Mouse (Mus musculus): ENCODE results near the gene Atp13a5. TPM values are rescaled to one million over a fixed set of nuclear protein-coding genes. Genes with fewer than 3 reads are reported as not detected.

The Atp13a5 gene
- polyA plus RNA-seq, 1 experiment: 0.07 TPM

DNA sequence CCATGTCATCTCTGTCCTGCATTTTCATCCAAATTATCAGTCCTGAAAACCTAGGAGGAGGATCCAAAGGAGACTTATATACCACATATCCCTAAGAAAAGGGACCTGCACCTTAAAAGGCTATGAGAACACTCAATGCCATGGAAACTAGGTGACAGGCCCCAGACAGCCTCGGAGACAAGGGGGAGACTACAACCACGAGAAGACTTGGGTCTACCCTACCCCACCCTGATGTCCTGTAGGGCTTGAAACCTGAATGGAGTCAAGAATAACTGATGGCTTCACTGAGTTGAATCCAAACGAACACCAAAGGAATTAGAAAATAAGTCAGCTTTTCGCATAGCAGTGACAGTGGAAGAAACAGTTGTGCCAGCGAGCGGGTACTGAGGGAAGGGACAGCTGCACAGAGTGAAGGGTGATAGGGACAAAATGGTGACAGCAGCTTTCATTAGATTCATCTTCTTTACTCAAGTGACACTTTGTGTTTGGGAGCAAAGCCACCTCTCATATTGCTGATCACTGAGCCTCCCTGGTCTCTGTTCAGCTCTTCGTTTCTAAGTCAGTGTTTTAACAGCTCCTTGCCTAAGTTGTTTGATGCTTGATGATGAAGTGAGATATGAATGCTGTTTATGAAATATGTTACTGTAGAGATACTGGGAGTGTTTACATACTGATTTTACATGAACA lies 53.2 kb downstream of the Atp13a5 start:
- 66% methylated on average over 7 of the region's 7 CpGs for WGBS
- TF ChIP-seq POLR2A (IDR thresholded peaks at IDR 0.05; ENCODE audit: borderline replicate concordance, extremely low read depth, low read depth, low read length) (no peak), CTCF (IDR thresholded peaks at IDR 0.05; ENCODE audit: insufficient read depth, low read length) (no peak)
- no peak overlapping the region for H3K4me3 ChIP-seq (replicated peaks; ENCODE audit: extremely low read depth, low read depth, low read length)
- no peak for DNase-seq
- H3K4me1 ChIP-seq (ENCODE audit: control insufficient read depth, insufficient read depth, low read length): no peaks in the 10 kb centered on the region

DNA sequence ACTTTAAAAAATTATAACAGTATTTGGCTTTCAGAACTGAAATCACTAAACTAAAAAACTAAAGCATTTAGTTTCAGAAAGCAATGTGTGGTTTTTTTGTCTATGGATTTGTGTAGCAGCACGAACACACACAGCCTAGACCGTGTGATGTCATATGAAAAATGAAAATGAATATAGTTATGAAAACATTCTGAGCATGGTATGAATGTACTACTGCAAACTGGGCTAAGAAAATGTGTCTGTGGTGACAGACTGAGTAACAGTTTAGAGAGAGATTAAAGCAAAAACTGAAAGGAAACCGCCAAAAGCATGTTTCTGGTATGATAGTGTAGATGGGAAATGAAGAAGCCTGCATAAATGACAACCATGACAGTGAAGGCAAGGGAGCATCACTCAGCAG lies 57.8 kb downstream of the Atp13a5 start:
- WGBS: 75% methylated on average over 3 of the region's 3 CpGs
- no peaks in the 10 kb centered on the region for H3K4me1 ChIP-seq (ENCODE audit: control insufficient read depth, insufficient read depth, low read length)
- DNase-seq: no peak
- TF ChIP-seq POLR2A (IDR thresholded peaks at IDR 0.05; ENCODE audit: borderline replicate concordance, extremely low read depth, low read depth, low read length) (no peak), CTCF (IDR thresholded peaks at IDR 0.05; ENCODE audit: insufficient read depth, low read length) (no peak)
- H3K4me3 ChIP-seq (replicated peaks; ENCODE audit: extremely low read depth, low read depth, low read length): no peak overlapping the region

DNA sequence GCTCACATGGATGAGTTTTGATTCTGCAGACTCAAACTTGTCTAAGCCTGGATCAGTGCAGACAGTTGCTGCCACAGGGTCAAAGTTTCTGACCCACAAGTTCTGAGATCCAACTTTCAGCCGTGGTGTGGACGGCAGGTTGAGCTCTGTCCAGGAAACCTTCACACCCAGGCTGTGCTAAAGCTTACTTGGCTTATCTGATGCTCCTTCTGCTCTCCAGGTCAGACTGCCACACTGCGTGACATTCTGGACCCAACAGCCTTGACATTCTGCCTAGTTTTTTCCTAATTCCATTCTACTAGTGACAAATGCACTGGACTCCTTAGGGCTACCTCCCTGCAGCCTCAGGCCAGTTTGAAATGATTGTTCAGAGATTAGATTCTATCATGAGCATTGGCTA lies 63.1 kb downstream of the Atp13a5 start:
- no peak for TF ChIP-seq CTCF (IDR thresholded peaks at IDR 0.05; ENCODE audit: insufficient read depth, low read length)
- no peak for TF ChIP-seq POLR2A (IDR thresholded peaks at IDR 0.05; ENCODE audit: borderline replicate concordance, extremely low read depth, low read depth, low read length)
- H3K4me1 ChIP-seq (ENCODE audit: control insufficient read depth, insufficient read depth, low read length): no peaks in the 10 kb centered on the region
- WGBS: 60% methylated on average over 3 of the region's 3 CpGs
- no peak overlapping the region for H3K4me3 ChIP-seq (replicated peaks; ENCODE audit: extremely low read depth, low read depth, low read length)
- no peak for DNase-seq

DNA sequence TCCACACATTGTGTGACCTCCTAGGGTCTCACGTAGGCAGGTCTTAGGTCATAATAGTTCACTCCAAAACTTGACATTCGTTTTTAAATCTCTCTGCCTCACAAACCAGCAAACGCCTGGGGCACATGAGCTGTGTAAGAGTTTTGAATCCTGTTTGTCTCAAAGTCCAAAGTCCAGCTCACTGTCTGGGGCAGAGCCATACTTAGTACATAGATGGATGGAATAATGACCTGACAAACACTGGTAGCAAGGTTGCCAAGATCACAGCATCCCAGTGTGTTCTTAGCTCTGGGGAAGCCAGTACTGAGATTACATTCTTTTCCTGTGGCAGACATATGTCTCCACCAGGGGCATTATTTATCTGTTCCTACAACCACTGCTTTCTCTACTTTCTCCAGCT lies 63.5 kb downstream of the Atp13a5 start:
- no peak for DNase-seq
- WGBS: 75% methylated on average over 3 of the region's 3 CpGs
- H3K4me3 ChIP-seq (replicated peaks; ENCODE audit: extremely low read depth, low read depth, low read length): no peak overlapping the region
- TF ChIP-seq POLR2A (IDR thresholded peaks at IDR 0.05; ENCODE audit: borderline replicate concordance, extremely low read depth, low read depth, low read length) (no peak), CTCF (IDR thresholded peaks at IDR 0.05; ENCODE audit: insufficient read depth, low read length) (no peak)
- no peaks in the 10 kb centered on the region for H3K4me1 ChIP-seq (ENCODE audit: control insufficient read depth, insufficient read depth, low read length)

DNA sequence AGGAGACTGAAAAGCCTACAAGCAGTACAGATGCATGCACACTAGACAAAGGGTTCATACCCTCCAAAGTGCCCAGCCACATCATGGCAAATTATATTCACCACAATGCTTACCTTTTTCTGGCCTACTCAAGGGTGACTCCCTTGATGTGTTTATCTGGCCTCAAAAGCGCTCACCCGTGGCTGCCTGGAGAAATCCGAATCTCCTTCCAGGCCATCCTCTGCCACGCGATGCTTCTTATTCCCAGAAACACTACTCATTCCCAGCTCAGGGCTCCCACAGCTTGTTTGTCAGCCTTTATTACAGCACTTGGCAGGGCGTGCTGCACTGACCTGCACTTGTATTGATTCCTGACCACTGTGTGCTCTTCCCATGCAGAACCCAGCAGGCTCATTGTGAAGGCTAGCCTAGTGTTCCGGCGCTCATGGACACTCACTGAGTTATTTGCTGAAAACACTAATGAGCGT lies 80.9 kb downstream of the Atp13a5 start:
- WGBS: 80% methylated on average over 9 of the region's 9 CpGs
- Histone ChIP-seq H3K4me3 (replicated peaks; ENCODE audit: extremely low read depth, low read depth, low read length) (no peak overlapping the region), H3K4me1 (ENCODE audit: control insufficient read depth, insufficient read depth, low read length) (no peaks in the 10 kb centered on the region)
- no peak for DNase-seq
- no peak for TF ChIP-seq POLR2A (IDR thresholded peaks at IDR 0.05; ENCODE audit: borderline replicate concordance, extremely low read depth, low read depth, low read length)
- no peak for TF ChIP-seq CTCF (IDR thresholded peaks at IDR 0.05; ENCODE audit: insufficient read depth, low read length)

DNA sequence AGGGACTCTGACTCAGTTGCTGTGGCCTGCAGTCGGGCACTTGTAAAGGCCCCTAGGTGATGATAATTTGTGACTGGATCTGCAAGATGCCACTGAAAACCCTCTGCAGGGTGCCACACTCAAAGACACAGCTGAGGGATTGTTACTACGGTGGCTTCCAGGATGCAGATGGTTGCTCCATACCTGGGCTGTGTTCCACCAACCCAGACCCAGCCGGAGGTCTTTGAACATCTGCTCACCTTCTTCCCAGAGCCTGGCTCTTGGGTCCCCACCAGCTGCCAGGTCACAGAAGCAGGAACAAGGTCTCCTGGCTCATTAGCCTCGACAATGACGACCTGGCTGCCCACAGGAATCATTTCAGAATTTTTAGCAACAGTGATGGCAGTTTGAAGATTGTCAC lies 97.8 kb downstream of the Atp13a5 start:
- no peak for DNase-seq
- TF ChIP-seq POLR2A (IDR thresholded peaks at IDR 0.05; ENCODE audit: borderline replicate concordance, extremely low read depth, low read depth, low read length): no peak
- TF ChIP-seq CTCF (IDR thresholded peaks at IDR 0.05; ENCODE audit: insufficient read depth, low read length): no peak
- no peak overlapping the region for H3K4me3 ChIP-seq (replicated peaks; ENCODE audit: extremely low read depth, low read depth, low read length)
- WGBS: 72% methylated on average over 5 of the region's 5 CpGs
- no peaks in the 10 kb centered on the region for H3K4me1 ChIP-seq (ENCODE audit: control insufficient read depth, insufficient read depth, low read length)

DNA sequence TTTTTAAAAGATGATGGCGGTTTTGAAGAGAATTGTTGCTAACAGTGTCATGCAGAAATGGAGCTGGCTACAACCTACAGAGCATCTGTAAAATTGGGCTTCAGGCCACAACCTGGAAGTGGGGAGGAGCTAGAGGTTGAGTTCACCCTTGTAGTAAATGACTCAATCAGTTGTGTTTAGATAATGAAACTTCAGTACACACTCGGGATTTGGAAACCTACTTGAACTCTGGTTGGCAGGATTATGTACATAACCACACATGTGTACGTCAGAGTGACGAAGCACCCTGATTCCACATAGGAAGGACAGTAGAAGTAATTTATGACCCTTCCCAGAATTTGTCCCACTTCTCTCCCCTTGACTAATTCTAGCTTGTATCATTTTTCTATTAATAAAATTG lies 124.2 kb downstream of the Atp13a5 start:
- H3K4me3 ChIP-seq (replicated peaks; ENCODE audit: extremely low read depth, low read depth, low read length): no peak overlapping the region
- no peak for DNase-seq
- no peak for TF ChIP-seq CTCF (IDR thresholded peaks at IDR 0.05; ENCODE audit: insufficient read depth, low read length)
- TF ChIP-seq POLR2A (IDR thresholded peaks at IDR 0.05; ENCODE audit: borderline replicate concordance, extremely low read depth, low read depth, low read length): no peak
- WGBS: 58% methylated on average over 4 of the region's 4 CpGs
- H3K4me1 ChIP-seq (ENCODE audit: control insufficient read depth, insufficient read depth, low read length): no peaks in the 10 kb centered on the region

DNA sequence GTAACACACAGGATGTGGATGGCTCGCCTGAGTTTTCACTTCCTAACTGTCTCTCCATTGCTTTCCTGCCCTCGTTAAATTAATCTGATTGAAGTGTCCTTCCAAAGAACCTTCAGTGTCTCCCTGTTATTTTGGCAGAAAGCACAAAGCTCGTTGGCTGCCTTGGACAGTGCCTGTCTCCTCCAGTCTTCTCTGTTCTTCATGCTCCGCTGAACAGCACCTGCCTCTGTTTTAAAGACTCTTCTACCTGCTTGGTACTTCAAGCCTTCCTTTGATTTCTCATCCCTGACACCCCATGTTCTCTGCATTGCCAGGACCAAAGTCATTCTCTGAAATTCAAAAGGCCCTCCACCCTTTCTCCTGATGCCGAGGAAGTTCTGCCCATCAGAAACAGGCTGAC lies 142.6 kb downstream of the Atp13a5 start:
- H3K4me3 ChIP-seq (replicated peaks; ENCODE audit: extremely low read depth, low read depth, low read length): no peak overlapping the region
- 73% methylated on average over 5 of the region's 5 CpGs for WGBS
- no peak for TF ChIP-seq POLR2A (IDR thresholded peaks at IDR 0.05; ENCODE audit: borderline replicate concordance, extremely low read depth, low read depth, low read length)
- no peak for TF ChIP-seq CTCF (IDR thresholded peaks at IDR 0.05; ENCODE audit: insufficient read depth, low read length)
- no peaks in the 10 kb centered on the region for H3K4me1 ChIP-seq (ENCODE audit: control insufficient read depth, insufficient read depth, low read length)
- no peak for DNase-seq

DNA sequence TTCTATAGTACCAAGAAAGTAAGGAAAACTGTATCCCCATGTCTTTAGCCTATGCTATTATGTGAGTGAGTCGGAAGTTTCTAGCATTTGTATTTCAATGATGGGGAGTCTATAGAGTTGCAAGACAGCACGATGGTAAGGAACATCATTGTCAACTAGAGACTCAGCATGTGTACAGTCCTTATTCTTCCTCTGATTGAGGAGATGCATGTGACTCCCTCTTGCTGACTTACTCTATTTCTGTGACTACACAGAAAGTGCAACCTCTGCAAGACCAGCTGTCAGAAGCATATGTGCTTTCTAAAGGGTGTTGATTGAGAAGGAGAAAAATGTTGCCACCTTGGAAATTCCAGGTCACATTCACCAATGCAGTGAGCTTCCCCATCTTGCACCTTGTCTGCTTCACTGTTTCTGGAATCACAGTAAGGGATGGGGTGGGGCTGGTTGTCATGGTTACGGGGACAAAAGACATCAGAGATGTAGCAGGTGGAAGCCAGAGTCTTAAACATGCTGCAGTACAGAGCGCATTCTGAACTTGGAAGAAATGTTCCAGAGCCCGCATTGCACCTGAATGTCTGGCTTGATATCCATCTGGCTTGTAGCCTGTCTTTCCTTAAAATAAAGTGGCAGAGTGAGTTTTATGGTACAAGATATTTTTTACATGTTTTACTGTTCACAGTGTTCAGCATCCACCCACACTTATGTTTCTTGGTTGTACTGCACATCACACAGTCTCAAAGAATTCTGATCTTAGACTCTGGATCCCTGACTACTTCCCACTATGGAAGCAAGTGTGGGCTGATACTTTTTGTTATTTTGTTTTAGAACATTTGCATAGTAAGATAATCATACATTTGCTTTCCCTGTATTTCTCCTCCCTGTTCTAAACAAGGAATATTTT lies 161.9 kb downstream of the Atp13a5 start:
- no peak for DNase-seq
- WGBS: 78% methylated on average over 5 of the region's 5 CpGs

More for the DNA sequence above, 161.9 kb downstream of the Atp13a5 start:
- H3K4me3 ChIP-seq (replicated peaks; ENCODE audit: extremely low read depth, low read depth, low read length): no peak overlapping the region
- TF ChIP-seq POLR2A (IDR thresholded peaks at IDR 0.05; ENCODE audit: borderline replicate concordance, extremely low read depth, low read depth, low read length): no peak
- no peaks in the 10 kb centered on the region for H3K4me1 ChIP-seq (ENCODE audit: control insufficient read depth, insufficient read depth, low read length)
